Mouse (Mus musculus) Muller cell, postnatal 12 days (primary cell): ENCODE results near the gene Vmn1r142.
"Not testable (repeated sequence)": the region's sequence is repeated elsewhere in the genome, so short reads cannot be mapped to it uniquely, and the experiment has no call there.

Experiments
- DNase-seq: peaks from one replicate; pipeline ENCODE4 v3.0.0-alpha.2; 2015; ENCODE audit errors: inconsistent ontology term

Gene Vmn1r142

DNA sequence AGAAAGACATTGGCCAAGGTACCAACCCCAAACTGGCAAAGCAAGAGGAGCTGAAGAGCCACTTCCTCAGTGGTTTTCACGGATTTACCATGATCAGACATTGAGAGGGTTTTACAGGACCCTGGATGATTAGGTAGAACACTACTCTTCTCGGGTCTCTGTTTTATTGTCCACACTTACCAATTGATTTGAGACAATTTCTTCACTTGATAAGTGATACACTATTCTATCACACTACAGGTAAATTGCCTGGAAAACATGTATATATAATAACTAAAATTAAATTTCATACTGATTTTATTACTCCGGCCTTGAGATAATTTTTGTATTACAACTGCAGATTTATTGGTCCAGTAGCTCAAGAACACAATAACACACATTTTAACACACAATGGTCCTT is at the start of gene Vmn1r142:
TSS of gene Vmn1r142 (minus strand) at position 101 of the 400 bp plus-strand sequence.
- not testable (repeated sequence) for DNase-seq

- not testable (repeated sequence) for DNase-seq
Observed at GRCm38 (mm10) chr7:22201164-22201563, 37.3 kb upstream of the Vmn1r142 start, which contains the start of gene Gm8653. Gm8653 (minus strand) TSS chr7:22201264.

- DNase-seq, result not testable (repeated sequence)
Observed at GRCm38 (mm10) chr7:22189077-22189476, 25.2 kb upstream of the Vmn1r142 start, which contains the start of gene Vmn1r143. Vmn1r143 (plus strand) TSS chr7:22189377.

DNA sequence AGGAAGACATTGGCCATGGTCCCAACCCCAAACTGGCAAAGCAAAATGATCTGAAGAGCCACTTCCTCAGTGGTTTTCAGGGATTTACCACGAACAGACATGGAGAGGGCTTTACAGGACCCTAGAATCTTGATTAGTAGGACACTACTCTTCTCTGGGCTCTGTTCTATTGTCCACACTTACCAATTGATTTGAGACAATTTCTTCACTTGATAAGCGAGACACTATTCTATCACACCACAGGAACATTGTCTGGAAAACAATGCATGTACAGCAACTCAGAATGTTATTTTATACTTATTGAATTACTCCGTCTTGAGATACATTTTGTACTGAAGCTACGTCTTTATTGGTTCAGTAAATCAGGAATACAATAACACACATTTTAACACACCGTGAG is 29.2 kb downstream of the Vmn1r142 start, which contains the start of gene Gm10666:
TSS of gene Gm10666 (minus strand) at position 101 of the 400 bp plus-strand sequence.
- DNase-seq, result not testable (repeated sequence)

GRCm38 (mm10) chr7:22118145-22118544 is 45.7 kb downstream of the Vmn1r142 start, which contains the start of gene Gm16451:
Gm16451 (minus strand) TSS chr7:22118245.
- DNase-seq, result not testable (repeated sequence)
